Mouse (Mus musculus) layer of hippocampus, postnatal 10 days (tissue): Measurements from ENCODE around the gene Gm4924. TPM values are rescaled to one million over a fixed set of nuclear protein-coding genes. Genes with fewer than 3 reads are reported as not detected.

Experiments used
- DNase-seq, 2 experiments: peaks; one replicate each; pipeline ENCODE4 v3.0.0; 2021; ENCODE audit warnings: low spot score in 2 of 2
- long read RNA-seq: library from polyadenylated mRNA; stranded (forward); transcript quantifications from one replicate; pipeline ENCODE4 v2.0.0, GENCODE M21; 2023
- total RNA-seq, 2 experiments: library from RNA; stranded (reverse); gene quantifications; 2 replicates each; pipeline ENCODE4 v1.2.3; 2021

The Gm4924 gene
- 1 to 10 TPM; 7.9 to 9.3 TPM for total RNA-seq
- long read RNA-seq, partial matches to known transcripts, result 0 of 2 reads
- long read RNA-seq, other reads (novel, unspliced or antisense), result 1 of 2 reads

DNA sequence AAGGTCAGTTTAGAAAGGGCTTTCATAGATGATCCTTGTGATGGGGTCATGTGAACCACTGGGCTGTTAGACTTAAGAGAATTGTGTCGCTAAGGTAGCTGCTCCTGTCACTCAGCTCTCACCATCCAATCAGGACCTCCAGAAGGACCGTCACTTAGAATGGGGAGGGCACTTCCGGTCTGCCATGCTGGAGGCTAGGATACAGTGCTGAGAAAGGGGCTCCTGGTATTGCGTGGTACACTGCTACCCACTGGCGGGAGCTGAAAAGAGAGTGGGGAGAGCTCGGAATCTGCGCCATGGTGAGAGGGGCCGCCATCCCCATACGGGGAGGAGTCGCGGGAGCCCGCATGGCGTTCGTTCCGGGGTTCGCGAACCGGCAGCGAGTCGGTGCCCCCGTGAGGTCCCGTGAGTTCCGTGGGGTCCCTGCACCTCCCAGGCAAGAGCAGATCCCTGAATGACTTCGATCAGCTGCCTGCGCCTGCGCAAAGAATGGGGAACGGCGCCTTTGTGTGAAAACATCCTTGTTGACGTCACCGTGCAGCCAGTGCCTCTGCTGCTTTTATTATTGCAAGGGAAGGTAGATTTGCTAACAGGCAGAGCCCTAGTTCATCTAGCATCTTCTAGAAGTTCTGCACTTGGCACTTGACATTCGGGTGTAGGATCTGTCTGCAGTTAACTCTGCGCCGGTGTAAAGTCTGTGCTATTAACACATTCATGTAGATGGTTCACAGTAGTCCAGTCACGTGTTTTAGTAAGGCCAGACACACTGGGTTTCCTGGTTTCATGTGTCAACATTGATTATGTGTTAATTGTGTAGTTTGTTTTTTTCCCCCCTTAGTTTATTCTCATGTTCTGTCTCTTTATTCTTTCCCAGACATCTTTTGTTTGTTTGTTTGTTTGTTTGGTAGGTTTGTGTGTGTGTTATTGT lies at the start of gene Gm4924:
Gene Gm4924, plus strand, starts transcription at position 173 of the 928 bp plus-strand sequence.
- peak; percentile 82 to 87 for DNase-seq

DNA sequence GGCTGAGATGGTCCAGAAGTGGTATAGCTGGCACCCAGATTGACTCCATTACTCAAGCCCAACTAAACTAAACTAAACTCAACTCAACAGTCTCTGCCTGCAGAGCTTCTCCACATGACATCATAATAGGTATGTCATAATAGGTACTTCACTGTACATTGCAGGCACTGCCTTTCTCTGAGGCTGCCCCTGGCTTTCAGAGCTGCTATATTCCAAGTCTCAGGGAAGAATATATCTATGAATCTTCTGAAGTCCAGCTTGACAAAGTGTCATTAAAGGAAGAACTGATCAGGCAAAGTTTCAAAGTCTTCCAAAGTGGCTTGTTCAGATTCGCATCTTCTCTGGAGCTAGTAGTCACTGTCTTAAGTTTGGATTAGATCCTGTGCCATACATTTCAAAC lies 37.6 kb upstream of the Gm4924 start, which contains the start of gene 4932415D10Rik:
Gene 4932415D10Rik, minus strand, starts transcription at position 101 of the 400 bp plus-strand sequence.
- no peak for DNase-seq

DNA sequence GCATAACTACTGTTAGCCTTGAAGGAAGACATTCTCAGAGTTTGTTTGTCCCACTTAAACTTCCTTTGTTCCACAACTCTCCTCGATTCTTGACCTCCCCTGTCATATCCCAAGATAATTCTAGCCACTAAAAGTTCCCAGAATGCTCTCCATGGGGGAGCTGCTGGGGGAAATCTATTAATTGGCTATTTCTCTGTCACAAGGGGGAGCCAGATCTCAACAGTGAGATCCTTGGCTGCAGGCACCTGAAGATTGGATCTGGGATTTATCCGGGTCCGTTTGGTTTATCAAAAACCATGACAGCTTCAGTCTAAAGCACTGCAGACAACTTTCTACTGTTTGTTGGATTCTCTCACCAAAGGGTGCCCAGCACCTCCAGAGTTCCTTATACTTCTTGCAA lies 33.9 kb upstream of the Gm4924 start:
- DNase-seq, result no peak

DNA sequence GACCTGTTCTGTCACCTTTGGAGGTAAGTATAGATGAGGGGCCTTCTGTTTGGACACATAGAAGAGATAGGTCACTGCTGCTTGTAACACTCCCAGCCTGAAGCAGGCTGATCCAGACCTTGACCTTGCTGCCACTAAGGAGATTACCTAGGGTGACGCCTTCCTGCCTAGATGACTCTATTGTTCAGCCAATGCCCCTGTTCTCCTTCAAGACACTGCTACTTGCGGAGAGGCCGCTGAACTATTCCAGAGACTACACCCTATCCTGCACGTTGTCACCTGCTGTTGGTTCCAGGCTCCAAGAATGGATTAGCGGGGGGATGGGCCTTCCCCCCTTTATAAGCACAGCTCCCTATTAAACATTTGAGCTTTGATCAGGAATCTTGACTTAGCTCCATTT lies 24.2 kb upstream of the Gm4924 start:
- DNase-seq, result no peak

DNA sequence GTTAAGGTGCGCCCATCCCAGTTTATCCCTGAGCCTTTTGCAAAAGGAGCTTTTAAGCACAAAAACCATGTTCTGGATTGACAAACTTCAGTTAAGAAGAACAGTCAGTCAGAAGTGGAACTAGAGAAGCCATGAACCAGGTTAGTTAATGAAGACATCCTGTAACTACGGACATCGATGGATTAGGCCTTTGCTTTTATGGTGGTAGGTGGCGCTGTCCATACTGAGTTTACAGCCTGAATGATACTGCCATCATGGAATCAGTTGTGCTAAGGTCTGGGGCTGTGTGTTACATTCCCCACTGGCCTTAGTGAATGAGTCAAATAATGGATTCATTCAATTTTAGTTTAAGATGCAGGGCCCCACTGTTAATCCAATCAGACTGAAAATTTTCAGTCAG lies 1.3 kb downstream of the Gm4924 start:
- DNase-seq, result no peak

DNA sequence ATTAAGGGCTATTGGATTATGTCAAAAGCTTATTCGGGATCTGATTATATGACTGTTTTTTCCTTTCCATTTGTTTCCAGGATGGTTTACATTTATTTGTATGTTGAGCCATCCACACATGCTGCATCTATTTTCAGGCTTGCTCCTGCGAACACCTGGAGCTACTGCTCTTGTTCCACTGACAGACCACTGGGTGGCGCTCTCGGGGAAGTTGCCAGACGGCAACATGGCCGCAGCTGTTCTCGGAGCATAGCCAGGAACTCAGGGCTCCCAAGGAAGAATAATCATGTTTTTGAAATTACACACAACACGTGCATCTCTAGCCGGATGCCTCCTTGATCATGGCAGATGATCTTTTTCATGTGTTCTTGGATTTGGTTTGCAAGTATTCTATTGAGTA lies 7.9 kb downstream of the Gm4924 start:
- no peak for DNase-seq

DNA sequence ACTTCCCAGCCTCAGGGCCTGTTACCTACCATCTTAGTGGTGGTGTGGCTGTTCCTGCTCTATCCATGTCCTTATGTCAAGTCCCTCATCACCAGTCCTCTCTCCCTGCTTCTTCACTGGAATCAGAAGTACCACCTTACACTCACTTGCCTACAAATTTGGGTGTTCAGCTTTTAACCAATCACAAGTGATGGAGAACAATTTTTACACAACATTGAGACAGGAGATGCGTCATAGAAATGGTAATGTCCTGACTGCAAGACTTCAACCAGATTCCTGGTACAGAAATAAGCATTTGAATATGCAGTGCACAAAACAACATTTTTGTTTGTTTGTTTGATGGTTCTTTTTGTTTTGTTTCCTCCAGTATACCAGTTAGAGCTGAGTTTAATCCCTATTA lies 28.9 kb downstream of the Gm4924 start:
- no peak for DNase-seq

DNA sequence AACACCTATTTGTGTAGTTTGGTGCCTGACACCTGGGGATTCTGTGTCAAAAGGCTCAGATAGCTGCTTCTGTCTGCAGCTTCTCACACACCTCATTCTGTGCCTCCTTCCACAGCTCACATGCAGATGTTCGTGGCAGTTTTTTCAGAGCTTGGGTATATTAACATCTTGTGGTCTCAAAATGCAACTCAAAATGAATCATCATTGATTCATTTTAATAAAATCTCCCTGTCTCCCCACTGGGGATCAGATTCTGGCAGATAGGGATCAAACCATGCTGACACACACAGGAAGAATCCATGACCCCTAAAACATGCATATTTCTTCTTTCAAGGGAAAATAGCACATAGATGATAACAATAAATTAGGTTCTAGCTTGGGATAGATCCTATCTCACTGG lies 55.5 kb downstream of the Gm4924 start:
- no peak for DNase-seq

DNA sequence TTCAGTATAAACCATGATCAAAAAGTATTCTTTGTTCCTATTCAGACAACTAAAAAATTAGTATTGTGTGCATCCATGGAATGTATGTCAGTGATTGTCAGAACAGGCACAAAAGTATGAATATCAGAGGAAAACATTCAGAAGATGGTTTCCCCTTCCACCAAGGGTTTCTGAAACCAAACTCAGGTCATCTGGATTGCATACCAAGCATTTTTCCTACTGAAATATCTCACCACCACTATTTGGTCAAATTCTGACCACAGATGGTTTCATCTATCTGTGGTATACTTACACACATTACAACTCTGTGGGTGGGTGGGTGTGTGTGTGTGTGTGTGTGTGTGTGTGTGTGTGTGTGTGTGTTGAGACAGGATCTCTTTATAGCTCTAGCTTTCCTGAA lies 69.6 kb downstream of the Gm4924 start:
- no peak for DNase-seq

Other genes starting within 250 kb of the Gm4924 start
- gene AU041133, start 226.2 kb upstream of the Gm4924 start, total RNA-seq, result 10 to 100 TPM; 11.8 to 12.4 TPM
- gene Zfp938, start 113.0 kb upstream of the Gm4924 start, total RNA-seq, result 10 to 100 TPM; 24.8 to 24.9 TPM
- under 1 TPM; 0.02 TPM for gene 4932415D10Rik, start 37.7 kb upstream of the Gm4924 start, total RNA-seq
- gene Gm1553, start 138.4 kb downstream of the Gm4924 start, total RNA-seq, result not detected